In the genomic region with DNA sequence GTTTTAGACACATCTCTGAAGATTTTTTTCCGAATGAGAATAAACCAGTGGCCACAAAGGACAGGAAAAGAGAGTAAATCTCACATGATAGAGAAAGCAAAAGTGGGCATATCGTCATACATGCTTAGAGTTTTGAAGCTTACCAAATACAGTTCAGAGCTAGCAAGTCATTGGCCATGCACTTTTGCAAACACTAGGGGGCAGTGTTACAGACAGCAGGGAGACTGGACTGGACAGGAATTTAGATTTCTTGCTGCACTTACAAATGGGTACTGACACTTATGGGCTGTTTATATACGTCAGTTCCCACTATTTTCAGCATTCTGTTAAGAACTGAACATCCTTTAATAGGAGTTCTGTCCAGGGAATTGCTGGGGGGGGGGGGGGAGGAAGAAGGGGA, we compare ENCODE assay signal across 7 mouse cellular contexts.
DNase-seq lines count a peak whose midpoint lies in the region; ATAC-seq and TF ChIP-seq lines count a peak whose summit lies in the region.

No protein-coding gene starts in this region.

- DNase-seq in spleen, adult 2 months (ENCODE audit: low read depth in 1 of 2, low spot score in 2 of 2), result peak in 1 of 2 experiments; percentile 6
- no peak for DNase-seq in spleen, postnatal 4 days (ENCODE audit: low spot score in 2 of 2)
- peak; percentile 66 for DNase-seq in adrenal gland, postnatal 10 days
- DNase-seq in heart, postnatal 4 days, result peak; percentile 72
- peak; percentile 59 for DNase-seq in limb, embryonic 14.5 days (ENCODE audit: low spot score)
- DNase-seq in right cerebral cortex, adult 2 months (ENCODE audit: low spot score in 2 of 2), result peak; percentile 66 to 72

- no peak for ATAC-seq in limb, embryonic 14.5 days (ENCODE audit: low FRiP score, low read depth)

- 5% methylated on average over 3 of the region's 3 CpGs for WGBS in spleen, adult 2 months
- 18% methylated on average over 3 of the region's 3 CpGs for WGBS in limb, embryonic 14.5 days

- no peak overlapping the region for H3K4me3 ChIP-seq in spleen, adult 2 months (ENCODE audit: extremely low read depth, insufficient read depth, insufficient read length)
- no peak overlapping the region for H3K4me3 ChIP-seq in cortical plate, adult 2 months (ENCODE audit: insufficient read depth, low read length)
- H3K4me3 ChIP-seq in limb, embryonic 14.5 days (replicated peaks; ENCODE audit: low read length), result no peak overlapping the region

- no peak overlapping the region for H3K9ac ChIP-seq in limb, embryonic 14.5 days (ENCODE audit: low read depth, low read length, severe bottlenecking)

- H3K36me3 ChIP-seq in spleen, adult 2 months (ENCODE audit: control insufficient read depth, insufficient read depth, low read length), result no peaks in the 10 kb centered on the region
- no peaks in the 10 kb centered on the region for H3K36me3 ChIP-seq in limb, embryonic 14.5 days (ENCODE audit: control insufficient read depth, insufficient read depth, low read length)

- no peak overlapping the region for H3K4me2 ChIP-seq in limb, embryonic 14.5 days (replicated peaks; ENCODE audit: low read depth, low read length, severe bottlenecking)

- H3K9me3 ChIP-seq in limb, embryonic 14.5 days (ENCODE audit: control insufficient read depth, low read length), result no peaks in the 10 kb centered on the region

- no peaks in the 10 kb centered on the region for H3K27me3 ChIP-seq in spleen, adult 2 months (ENCODE audit: control insufficient read depth, insufficient read depth, low read length)
- no peaks in the 10 kb centered on the region for H3K27me3 ChIP-seq in limb, embryonic 14.5 days (ENCODE audit: control insufficient read depth, insufficient read depth, low read length)

- H3K4me1 ChIP-seq in spleen, adult 2 months (ENCODE audit: control insufficient read depth, insufficient read depth, insufficient read length), result no peaks in the 10 kb centered on the region
- H3K4me1 ChIP-seq in cortical plate, adult 2 months (ENCODE audit: control insufficient read depth, insufficient read depth, low read length), result peaks cover 14% of the 10 kb centered on the region
- peaks cover 18% of the 10 kb centered on the region for H3K4me1 ChIP-seq in limb, embryonic 14.5 days (ENCODE audit: control insufficient read depth, insufficient read depth, low read length)

- H3K27ac ChIP-seq in spleen, adult 2 months (ENCODE audit: insufficient read depth, low read length), result no peak overlapping the region
- no peak overlapping the region for H3K27ac ChIP-seq in cortical plate, adult 2 months (ENCODE audit: insufficient read depth, low read length)
- no peak overlapping the region for H3K27ac ChIP-seq in limb, embryonic 14.5 days (replicated peaks; ENCODE audit: low read depth, low read length)

- peak; percentile 17; the same call in 1 of the 2 replicates for TF ChIP-seq CTCF in spleen, adult 2 months (IDR thresholded peaks at IDR 0.05; ENCODE audit: extremely low read depth, insufficient read depth, insufficient read length, insufficient replicate concordance)
- TF ChIP-seq CTCF in cortical plate, adult 2 months (IDR thresholded peaks at IDR 0.05; ENCODE audit: extremely low read depth, insufficient read depth, low read length), result peak; percentile 84

- TF ChIP-seq POLR2A in spleen, adult 2 months (IDR thresholded peaks at IDR 0.05; ENCODE audit: low read depth, low read length), result no peak
- TF ChIP-seq POLR2A in cortical plate, adult 2 months (IDR thresholded peaks at IDR 0.05; ENCODE audit: extremely low read depth, insufficient read depth, low read length), result no peak
- no peak for TF ChIP-seq POLR2A in limb, embryonic 14.5 days (IDR thresholded peaks at IDR 0.05; ENCODE audit: borderline replicate concordance, extremely low read depth, insufficient read depth, insufficient read length)

Comparison
In these comparisons a context has a peak if more than half of its experiments do, and no peak if none do; other contexts are left out.
1. DNase-seq: peak in adrenal gland, postnatal 10 days (single experiment), heart, postnatal 4 days (single experiment), limb, embryonic 14.5 days (single experiment) and right cerebral cortex, adult 2 months (2 of 2); none in spleen, postnatal 4 days (0 of 2).